Mouse (Mus musculus) MEL (cell line): ENCODE measurements around the gene Plekha7.

ENCODE experiments used
- CHD2 ChIP-seq: IDR thresholded peaks from 2 replicates; pipeline ENCODE4 v1.6.1; 2011; ENCODE audit warnings: low read length, improper control_type of control experiment
- CTCF ChIP-seq, 3 experiments: IDR thresholded peaks in 2 of 3; conservative IDR thresholded peaks in 1 of 3; 2 replicates each; pipeline ENCODE4 v1.5.1; 2011 to 2012; ENCODE audit warnings: low read length in 3 of 3, low read depth in 2 of 3, mild to moderate bottlenecking in 2 of 3, improper control_type of control experiment in 1 of 3, inconsistent platforms in 1 of 3, mixed read lengths in 1 of 3, moderate library complexity in 1 of 3; ENCODE audit not compliant: control insufficient read depth in 1 of 3, insufficient read depth in 1 of 3, poor library complexity in 1 of 3, severe bottlenecking in 1 of 3
- EP300 ChIP-seq, 2 experiments: IDR thresholded peaks; 2 replicates each; pipeline ENCODE4 v1.6.1; 2011; ENCODE audit warnings: improper control_type of control experiment in 2 of 2, low read length in 2 of 2, low read depth in 1 of 2, mild to moderate bottlenecking in 1 of 2
- GABPA ChIP-seq: IDR thresholded peaks from 2 replicates; pipeline ENCODE4 v1.6.1; 2012; ENCODE audit warnings: low read depth, mild to moderate bottlenecking, inconsistent platforms, low read length, improper control_type of control experiment, moderate library complexity
- GATA1 ChIP-seq: IDR thresholded peaks from 2 replicates; pipeline ENCODE4 v1.6.1; 2011; ENCODE audit warnings: low read depth, low read length, improper control_type of control experiment
- HCFC1 ChIP-seq: IDR thresholded peaks from 2 replicates; pipeline ENCODE4 v1.6.1; 2012; ENCODE audit warnings: low read depth, mild to moderate bottlenecking, inconsistent platforms, low read length, improper control_type of control experiment, moderate library complexity
- POLR2A ChIP-seq, 2 experiments: IDR thresholded peaks; 2 replicates each; pipeline ENCODE4 v1.6.1; 2011 to 2012; ENCODE audit warnings: low read length in 2 of 2, mild to moderate bottlenecking in 2 of 2, control low read depth in 1 of 2, improper control_type of control experiment in 1 of 2, low read depth in 1 of 2, moderate library complexity in 1 of 2; ENCODE audit not compliant: control insufficient read depth in 1 of 2, insufficient read depth in 1 of 2, poor library complexity in 1 of 2
- POLR2AphosphoS2 ChIP-seq: IDR thresholded peaks from 2 replicates; pipeline ENCODE4 v1.6.1; 2011; ENCODE audit warnings: low read length, improper control_type of control experiment
- USF1 ChIP-seq: IDR thresholded peaks from 2 replicates; pipeline ENCODE4 v1.6.1; 2014; ENCODE audit warnings: low read depth, mild to moderate bottlenecking, inconsistent platforms, low read length, improper control_type of control experiment, moderate library complexity
- USF2 ChIP-seq, 2 experiments: IDR thresholded peaks; 2 replicates each; pipeline ENCODE4 v1.6.1; 2011 to 2012; ENCODE audit warnings: improper control_type of control experiment in 2 of 2, low read length in 2 of 2, borderline replicate concordance in 1 of 2, inconsistent platforms in 1 of 2, low read depth in 1 of 2, mild to moderate bottlenecking in 1 of 2; ENCODE audit not compliant: insufficient read depth in 1 of 2
- ZC3H11A ChIP-seq: IDR thresholded peaks from 2 replicates; pipeline ENCODE4 v1.6.1; 2012; ENCODE audit warnings: low read depth, mild to moderate bottlenecking, inconsistent platforms, low read length, improper control_type of control experiment

DNA sequence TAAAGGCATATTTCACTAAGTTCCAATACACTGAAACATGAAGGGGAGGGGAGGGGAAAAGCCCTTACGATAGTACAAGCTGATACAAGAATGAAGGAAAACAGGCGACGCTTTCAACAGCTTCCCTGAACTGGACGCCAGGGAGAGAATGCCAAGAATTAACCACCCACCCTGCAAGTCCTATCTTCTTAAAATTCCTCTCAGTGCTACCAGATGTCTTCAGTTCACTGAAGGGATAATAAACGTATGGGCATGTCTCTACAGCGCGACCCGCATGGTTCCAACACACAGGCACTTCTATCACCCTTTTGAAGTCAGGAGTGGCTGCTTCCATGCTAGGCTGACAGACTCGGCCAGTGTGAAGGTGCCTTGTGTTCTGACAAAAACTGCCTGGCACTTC, 118.5 kb downstream of the Plekha7 start:
- TF ChIP-seq CHD2 (no peak), POLR2A (IDR thresholded peaks at IDR 0.05; ENCODE audit: control insufficient read depth in 1 of 2, insufficient read depth in 1 of 2, low read depth in 1 of 2, low read length in 2 of 2, poor library complexity in 1 of 2) (no peak), CTCF (IDR thresholded peaks at IDR 0.05 in 2 of 3, conservative IDR thresholded peaks at IDR 0.05 in 1 of 3; ENCODE audit: control insufficient read depth in 1 of 3, insufficient read depth in 1 of 3, low read depth in 2 of 3, low read length in 3 of 3, poor library complexity in 1 of 3, severe bottlenecking in 1 of 3) (no peak), EP300 (IDR thresholded peaks at IDR 0.05; ENCODE audit: low read depth in 1 of 2, low read length in 2 of 2) (no peak), USF2 (IDR thresholded peaks at IDR 0.05; ENCODE audit: borderline replicate concordance in 1 of 2, insufficient read depth in 1 of 2, low read depth in 1 of 2, low read length in 2 of 2) (no peak), GABPA (no peak), GATA1 (no peak), USF1 (no peak), ZC3H11A (no peak), HCFC1 (no peak), POLR2AphosphoS2 (no peak)
